ENCODE assay signal across 13 mouse cellular contexts in genomic region chr2:77726798-77727197, GRCm38 (mm10).
"Had no signal": no experiment of that assay in that cellular context is flagged by ENCODE, and none has a peak within 500 bp of the region (broad histone marks: within the 10 kb centered on the region; RNA-seq: fewer than 3 reads in every experiment).

No protein-coding gene starts in this region.

- H3K4me3 ChIP-seq: kidney, embryonic 15.5 days; left cerebral cortex, adult 2 months; liver, embryonic 13.5 days had no signal

- H3K36me3 ChIP-seq: kidney, embryonic 15.5 days; liver, embryonic 13.5 days had no signal

- H3K27me3 ChIP-seq: kidney, embryonic 15.5 days; liver, embryonic 13.5 days had no signal

- H3K27ac ChIP-seq: kidney, embryonic 15.5 days; left cerebral cortex, adult 2 months; liver, embryonic 13.5 days had no signal

- DNase-seq: kidney, adult 8-10 months; kidney, postnatal 10 days; kidney, postnatal 36 days; layer of hippocampus, postnatal 36 days; liver, embryonic 13.5 days; lung, adult 2 months; lung, postnatal 14 days; lung, postnatal 4 days; midbrain, embryonic 14.5 days; thymus, adult 18-20 months; thymus, postnatal 36 days had no signal

- H3K4me1 ChIP-seq: kidney, embryonic 15.5 days; liver, embryonic 13.5 days had no signal
